Mouse (Mus musculus): ENCODE measurements around the gene Cyb5d1.

GRCm38 (mm10) chr11:69417449-69418384 lies 22.3 kb upstream of the Cyb5d1 start:
- TF ChIP-seq CTCF (IDR thresholded peaks at IDR 0.05; ENCODE audit: extremely low read depth, insufficient read length, insufficient replicate concordance, low read depth, low read length): no peak
- TF ChIP-seq POLR2A (IDR thresholded peaks at IDR 0.05; ENCODE audit: low read depth, low read length): peak; percentile 94
